Mouse (Mus musculus) left cerebral cortex, postnatal 36 days (tissue): ENCODE measurements around the gene Retreg1. TPM values are rescaled to one million over a fixed set of nuclear protein-coding genes. Genes with fewer than 3 reads are reported as not detected.

Experiments used
- DNase-seq, 2 experiments: peaks; one replicate each; pipeline ENCODE4 v3.0.0; 2021 to 2022; ENCODE audit warnings: low spot score in 2 of 2, mixed read lengths in 1 of 2
- intact Hi-C: fragments of 180-260 bp; cut with DNase I; formaldehyde crosslinking; loops from one replicate; pipeline ENCODE4 v1.15.1; 2025
- total RNA-seq, 2 experiments: library from RNA; stranded (reverse); gene quantifications; 2 replicates each; pipeline ENCODE4 v1.2.3; 2021

Gene Retreg1
- 10 to 100 TPM; 32.2 to 34.2 TPM for total RNA-seq

GRCm38 (mm10) chr15:25843086-25843991 lies at the start of gene Retreg1:
Gene Retreg1, plus strand, starts transcription at chr15:25843180.
- peak; percentile 74 to 85 for DNase-seq
- intact Hi-C loops: no loop called here

- intact Hi-C loops: no loop called here
- DNase-seq: no peak
Observed at GRCm38 (mm10) chr15:25794123-25794522, 48.9 kb upstream of the Retreg1 start.

GRCm38 (mm10) chr15:25795496-25795895 lies 47.5 kb upstream of the Retreg1 start:
- DNase-seq: no peak
- intact Hi-C loops: no loop called here

GRCm38 (mm10) chr15:25796353-25796752 lies 46.6 kb upstream of the Retreg1 start:
- intact Hi-C loops: no loop called here
- DNase-seq: no peak

GRCm38 (mm10) chr15:25797179-25797578 lies 45.8 kb upstream of the Retreg1 start:
- intact Hi-C loops: no loop called here
- no peak for DNase-seq

GRCm38 (mm10) chr15:25797888-25798287 lies 45.1 kb upstream of the Retreg1 start:
- no peak for DNase-seq
- intact Hi-C loops: no loop called here

- intact Hi-C loops: no loop called here
- DNase-seq: no peak
Observed at GRCm38 (mm10) chr15:25801726-25802125, 41.3 kb upstream of the Retreg1 start.

GRCm38 (mm10) chr15:25802194-25802593 lies 40.8 kb upstream of the Retreg1 start:
- intact Hi-C loops: no loop called here
- no peak for DNase-seq

GRCm38 (mm10) chr15:25803111-25803510 lies 39.9 kb upstream of the Retreg1 start:
- intact Hi-C loops: no loop called here
- no peak for DNase-seq

GRCm38 (mm10) chr15:25805336-25806110 lies 37.5 kb upstream of the Retreg1 start:
- intact Hi-C loops: loop anchor here (5.0 kb wide), 1 partner anchor 152 kb away; no protein-coding TSS in a partner anchor
- peak; percentile 70 to 77 for DNase-seq

GRCm38 (mm10) chr15:25806363-25806762 lies 36.6 kb upstream of the Retreg1 start:
- intact Hi-C loops: loop anchor here (5.0 kb wide), 1 partner anchor 151 kb away; no protein-coding TSS in a partner anchor

GRCm38 (mm10) chr15:25806878-25807277 lies 36.1 kb upstream of the Retreg1 start:
- intact Hi-C loops: loop anchor here (5.0 kb wide), 1 partner anchor 150 kb away; no protein-coding TSS in a partner anchor
- no peak for DNase-seq

More at GRCm38 (mm10) chr15:25806363-25806762, 36.6 kb upstream of the Retreg1 start:
- DNase-seq: no peak

GRCm38 (mm10) chr15:25808677-25809460 lies 34.1 kb upstream of the Retreg1 start:
- intact Hi-C loops: loop anchor here (5.0 kb wide), 1 partner anchor 148 kb away; no protein-coding TSS in a partner anchor
- DNase-seq: no peak

GRCm38 (mm10) chr15:25809669-25810068 lies 33.3 kb upstream of the Retreg1 start:
- DNase-seq: no peak
- intact Hi-C loops: loop anchor here (5.0 kb wide), 1 partner anchor 148 kb away; no protein-coding TSS in a partner anchor

GRCm38 (mm10) chr15:25811834-25812250 lies 31.1 kb upstream of the Retreg1 start:
- no peak for DNase-seq
- intact Hi-C loops: no loop called here

GRCm38 (mm10) chr15:25812479-25812878 lies 30.5 kb upstream of the Retreg1 start:
- intact Hi-C loops: no loop called here
- no peak for DNase-seq

GRCm38 (mm10) chr15:25814535-25814934 lies 28.4 kb upstream of the Retreg1 start:
- intact Hi-C loops: no loop called here

GRCm38 (mm10) chr15:25817191-25817590 lies 25.8 kb upstream of the Retreg1 start:
- intact Hi-C loops: no loop called here
- no peak for DNase-seq

More at GRCm38 (mm10) chr15:25814535-25814934, 28.4 kb upstream of the Retreg1 start:
- no peak for DNase-seq

- no peak for DNase-seq
- intact Hi-C loops: no loop called here
Observed at GRCm38 (mm10) chr15:25821981-25822380, 21.0 kb upstream of the Retreg1 start.
